Mouse (Mus musculus) Patski (cell line): ENCODE data around the gene Impdh1. TPM values are rescaled to one million over a fixed set of nuclear protein-coding genes. Genes with fewer than 3 reads are reported as not detected.

Source experiments
- ATAC-seq: fragments of 100-300 bp; one replicate; pipeline ENCODE4 v1.8.0; 2021
- CTCF ChIA-PET: fragments of 350-600 bp; sonication (Branson Sonifier 250); formaldehyde crosslinking; loops from one replicate; lab custom pipeline; 2022; ENCODE audit warnings: inconsistent platforms; lab: Charles Lee
- POLR2A ChIA-PET: fragments of 350-600 bp; sonication (Branson Sonifier 250); formaldehyde crosslinking; loops from one replicate; lab custom pipeline; 2022; ENCODE audit warnings: antibody characterized with exemption, inconsistent platforms; lab: Charles Lee
- DNase-seq: peaks from one replicate; pipeline ENCODE4 v3.0.0-alpha.2; 2011; ENCODE audit warnings: low read depth, low spot score
- H3K27me3 ChIP-seq: fragments of 371-371 bp; one replicate; pipeline ENCODE4 v1.5.1; 2021
- CTCF ChIP-seq: fragments of 100-300 bp; IDR thresholded peaks from one replicate; pipeline ENCODE4 v1.5.1; 2021
- in situ Hi-C: fragments of 300-500 bp; cut with MboI; formaldehyde crosslinking; loops from 3 replicates; pipeline ENCODE4 v1.11.1; 2018; ENCODE audit warnings: low pct_unique_long_range_greater_than_20kb, mixed read lengths
- polyA plus RNA-seq: library from polyadenylated mRNA; unstranded; gene quantifications from one replicate; pipeline ENCODE4 v1.2.3, GENCODE M21; 2021

Impdh1 gene
- polyA plus RNA-seq = 28.2 TPM

GRCm38 (mm10) chr6:29215881-29216501 lies at the start of gene Impdh1:
Gene Impdh1 (minus strand): TSS chr6:29216364.
- TF ChIP-seq CTCF = no peak
- in situ Hi-C loops = no loop called here
- ATAC-seq = peak; percentile 50
- peaks cover 3% of the 10 kb centered on the region for H3K27me3 ChIP-seq
- DNase-seq = no peak
- POLR2A ChIA-PET = no interaction called here
- CTCF ChIA-PET = interaction anchor here (1.0 kb wide), 1 partner anchor 19 kb away, joined by 3 read pairs; no protein-coding TSS in a partner anchor

GRCm38 (mm10) chr6:29264456-29264781 lies 48.3 kb upstream of the Impdh1 start:
- POLR2A ChIA-PET = interaction anchor here (0.8 kb wide), 1 partner anchor 12 kb away, joined by 3 read pairs; no protein-coding TSS in a partner anchor
- ATAC-seq = no peak
- H3K27me3 ChIP-seq = peaks cover 5% of the 10 kb centered on the region
- in situ Hi-C loops = no loop called here
- TF ChIP-seq CTCF = no peak
- CTCF ChIA-PET = interaction anchor here (1.0 to 1.8 kb wide), 2 partner anchors 14 to 87 kb away, joined by 4 read pairs; no protein-coding TSS in a partner anchor
- DNase-seq = no peak

- CTCF ChIA-PET = interaction anchor here (0.7 to 2.0 kb wide), 4 partner anchors 11 to 87 kb away, joined by 3 to 7 read pairs (median 4); no protein-coding TSS in a partner anchor
- DNase-seq (no peak), ATAC-seq (no peak)
- POLR2A ChIA-PET = interaction anchor here (0.8 kb wide), 1 partner anchor 13 kb away, joined by 3 read pairs; no protein-coding TSS in a partner anchor
- in situ Hi-C loops = no loop called here
- TF ChIP-seq CTCF = no peak
- peaks cover 5% of the 10 kb centered on the region for H3K27me3 ChIP-seq
Observed at GRCm38 (mm10) chr6:29263650-29264455, 47.7 kb upstream of the Impdh1 start.

GRCm38 (mm10) chr6:29261831-29262230 lies 45.7 kb upstream of the Impdh1 start:
- CTCF ChIA-PET = interaction anchor here (0.9 to 2.0 kb wide), 2 partner anchors 12 to 21 kb away, joined by 3 to 7 read pairs; no protein-coding TSS in a partner anchor
- ATAC-seq (no peak), DNase-seq (no peak)
- H3K27me3 ChIP-seq = peaks cover 5% of the 10 kb centered on the region
- in situ Hi-C loops = no loop called here
- POLR2A ChIA-PET = no interaction called here
- TF ChIP-seq CTCF = no peak

- POLR2A ChIA-PET = no interaction called here
- DNase-seq (no peak), ATAC-seq (no peak)
- no peak for TF ChIP-seq CTCF
- peaks cover 5% of the 10 kb centered on the region for H3K27me3 ChIP-seq
- CTCF ChIA-PET = no interaction called here
- in situ Hi-C loops = no loop called here
Observed at GRCm38 (mm10) chr6:29259418-29259817, 43.3 kb upstream of the Impdh1 start.

- no peak for DNase-seq
- no peak for ATAC-seq
- no peak for TF ChIP-seq CTCF
- no peaks in the 10 kb centered on the region for H3K27me3 ChIP-seq
- ChIA-PET POLR2A (no interaction called here), CTCF (no interaction called here)
- in situ Hi-C loops = no loop called here
Observed at GRCm38 (mm10) chr6:29247072-29247471, 30.9 kb upstream of the Impdh1 start.

- no peaks in the 10 kb centered on the region for H3K27me3 ChIP-seq
- POLR2A ChIA-PET = no interaction called here
- TF ChIP-seq CTCF = no peak
- CTCF ChIA-PET = no interaction called here
- in situ Hi-C loops = no loop called here
- no peak for DNase-seq
- no peak for ATAC-seq
Observed at GRCm38 (mm10) chr6:29246585-29246984, 30.4 kb upstream of the Impdh1 start.

- POLR2A ChIA-PET = no interaction called here
- no peak for ATAC-seq
- no peak for TF ChIP-seq CTCF
- no peaks in the 10 kb centered on the region for H3K27me3 ChIP-seq
- in situ Hi-C loops = no loop called here
- no peak for DNase-seq
- CTCF ChIA-PET = no interaction called here
Observed at GRCm38 (mm10) chr6:29246183-29246582, 30.0 kb upstream of the Impdh1 start.

GRCm38 (mm10) chr6:29245272-29246120 lies 29.3 kb upstream of the Impdh1 start:
- H3K27me3 ChIP-seq = no peaks in the 10 kb centered on the region
- no peak for TF ChIP-seq CTCF
- ChIA-PET CTCF (no interaction called here), POLR2A (no interaction called here)
- ATAC-seq (no peak), DNase-seq (no peak)
- in situ Hi-C loops = no loop called here

GRCm38 (mm10) chr6:29242265-29242664 lies 26.1 kb upstream of the Impdh1 start:
- ATAC-seq = no peak
- no peak for DNase-seq
- in situ Hi-C loops = loop anchor here (5.0 kb wide), 3 partner anchors 35 to 75 kb away; partner anchors contain the start of genes Fam71f2 and Rbm28
- ChIA-PET CTCF (interaction anchor here (0.8 to 2.9 kb wide), 3 partner anchors 34 to 73 kb away, joined by 3 to 22 read pairs (median 4); no protein-coding TSS in a partner anchor), POLR2A (interaction anchor here (0.6 kb wide), 1 partner anchor 24 kb away, joined by 3 read pairs; no protein-coding TSS in a partner anchor)
- H3K27me3 ChIP-seq = no peaks in the 10 kb centered on the region
- TF ChIP-seq CTCF = peak; percentile 49
